Mouse (Mus musculus) adipocyte (in vitro differentiated cells): ENCODE measurements around the gene Fnbp1l.

Experiments
- DNase-seq: peaks from one replicate; pipeline ENCODE4 v3.0.0-alpha.2; 2016; ENCODE audit warnings: low spot score

Gene Fnbp1l

DNA sequence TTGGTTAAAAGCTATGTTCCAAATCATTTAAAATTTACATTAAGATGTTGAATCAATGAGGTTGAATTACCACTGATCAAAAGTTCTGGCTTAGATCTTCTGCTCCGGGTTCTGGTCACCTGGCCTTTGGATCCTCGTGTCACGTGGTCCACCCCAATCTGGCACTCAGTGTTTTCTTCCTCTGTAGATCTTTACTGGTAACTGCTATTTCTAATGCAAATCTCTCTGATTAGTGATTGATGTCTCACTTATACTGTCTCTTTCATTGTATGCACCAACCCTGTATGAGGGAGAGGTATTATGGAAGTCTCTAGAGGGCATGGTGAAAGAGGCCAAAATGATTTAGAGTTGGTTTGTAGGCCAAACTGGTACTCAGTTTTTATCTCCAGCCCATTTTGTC, 127.5 kb downstream of the Fnbp1l start:
- no peak for DNase-seq

DNA sequence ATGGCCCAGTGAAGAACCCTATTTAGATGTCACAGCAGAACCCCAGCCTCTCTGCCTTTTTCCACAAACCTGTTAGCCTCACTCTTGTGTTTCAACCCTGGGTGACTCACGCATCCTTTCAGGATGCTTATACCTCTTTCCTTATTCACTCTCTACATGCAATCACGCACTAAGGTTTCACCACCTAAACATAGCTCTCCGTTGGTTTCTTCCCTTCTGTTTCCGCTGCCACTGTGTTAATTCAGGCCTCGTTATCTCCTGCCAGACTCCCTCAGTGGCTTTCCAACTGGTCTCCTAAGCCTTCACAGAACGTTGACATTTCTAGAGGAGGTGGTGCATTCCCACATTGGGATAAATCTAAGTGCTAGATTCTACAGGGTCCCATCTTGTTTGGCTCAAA, 128.9 kb downstream of the Fnbp1l start:
- DNase-seq, result no peak
